Mouse (Mus musculus) small intestine, adult 2 months (tissue): ENCODE results near the gene Clgn.

Source experiments
- CTCF ChIP-seq: fragments of 200-500 bp; IDR thresholded peaks from 2 replicates; pipeline ENCODE4 v1.5.1; 2012; ENCODE audit warnings: low read depth, mild to moderate bottlenecking, control low read depth, inconsistent platforms, low read length, moderate library complexity, mixed read lengths; ENCODE audit not compliant: insufficient replicate concordance, insufficient read length; ENCODE audit errors: extremely low read depth
- POLR2A ChIP-seq: fragments of 200-500 bp; IDR thresholded peaks from 2 replicates; pipeline ENCODE4 v1.6.1; 2012; ENCODE audit warnings: low read depth, mild to moderate bottlenecking, control low read depth, inconsistent platforms, low read length, moderate library complexity

DNA sequence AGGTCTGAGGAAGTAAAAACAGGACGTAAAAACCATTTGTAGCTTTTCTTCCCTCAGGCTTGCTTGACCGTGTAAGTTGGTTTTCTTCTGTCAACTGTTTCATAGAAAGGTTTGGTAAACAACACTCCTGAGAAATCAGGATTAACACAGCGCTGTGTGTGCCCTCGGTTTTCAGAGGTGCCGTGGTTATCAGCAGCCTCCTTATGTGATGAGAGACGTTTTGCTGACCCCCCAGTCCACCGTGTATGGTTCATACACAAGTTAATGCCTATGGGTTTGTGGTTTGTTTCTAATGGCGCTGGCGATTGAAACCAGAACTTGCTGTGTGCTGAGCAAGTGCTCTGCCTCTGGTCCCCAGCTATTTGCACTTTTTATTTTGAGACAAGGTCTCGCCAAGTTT is 15.9 kb downstream of the Clgn start:
- no peak for TF ChIP-seq CTCF
- no peak for TF ChIP-seq POLR2A
